In genomic region chr6:124353246-124353645, GRCm38 (mm10) we compare ENCODE assay signal across 23 mouse cellular contexts. TPM values are rescaled to one million over a fixed set of nuclear protein-coding genes. Genes with fewer than 3 reads are reported as not detected.
DNase-seq lines count a peak whose midpoint lies in the region; ATAC-seq lines count a peak whose summit lies in the region.
"Had no signal": no experiment of that assay in that cellular context is flagged by ENCODE, and none has a peak within 500 bp of the region (broad histone marks: within the 10 kb centered on the region; RNA-seq: fewer than 3 reads in every experiment).

No protein-coding gene starts in this region.

- DNase-seq in 416B (ENCODE audit: low read depth) = peak; percentile 70
- DNase-seq in thymus, postnatal 0 days (ENCODE audit: low spot score) = no peak
- no peak for DNase-seq in gastrocnemius, postnatal 25 days
- no peak for DNase-seq in right cerebral cortex, postnatal 4 days
- DNase-seq: adrenal gland, adult 8-10 months; adrenal gland, postnatal 14 days; adrenal gland, postnatal 36 days; cerebellum, adult 11-12 months; cerebellum, adult 2 months; cerebellum, adult 9-10 months; cerebellum, postnatal 10 days; cerebellum, postnatal 25 days; embryo, embryonic 11 days had no signal

- ATAC-seq in common myeloid progenitor, adult 5-6 weeks (replicated peaks; ENCODE audit: low read depth, poor library complexity, severe bottlenecking) = peak; percentile 65
- 0 out of 2 replicates have a peak, but pooled peaks have one; percentile 26 for ATAC-seq in megakaryocyte progenitor cell, adult 5-6 weeks (replicated peaks; ENCODE audit: poor library complexity)
- ATAC-seq: activated CD4-positive, CD25-positive, alpha-beta regulatory T cell, adult 4 months; forebrain, embryonic 14.5 days; forebrain, embryonic 16.5 days; Patski had no signal

RNA-seq across cellular contexts. Expression of gene Cd163, which starts 48.8 kb away (rescaled TPM):
- total RNA-seq in common myeloid progenitor, adult 5-6 weeks (2017) = 2.0 and 5.8 TPM in 2 replicates
- 0.76 and 0.86 TPM in 2 replicates for total RNA-seq in megakaryocyte progenitor cell, adult 5-6 weeks (2015)
- 2.7 TPM in 2 replicates for total RNA-seq in megakaryocyte progenitor cell, adult 5-6 weeks (2017)
- 1.1 TPM in 2 replicates for polyA plus RNA-seq in thymus, postnatal 0 days (2015; fragmentation: Nextera tagmentation; extraction: Ambion mirVana)
- 10 to 100 TPM in 1 of 2 experiments, 1 to 10 TPM in 1; 8.5 to 10.9 TPM for total RNA-seq in gastrocnemius, postnatal 25 days (2021)
- polyA plus RNA-seq: activated CD4-positive, CD25-positive, alpha-beta regulatory T cell, adult 4 months; embryonic facial prominence, embryonic 11.5 days; erythroblast, embryonic 14.5 days; forebrain, embryonic 10.5 days; forebrain, embryonic 12.5 days; Patski had no signal
